Mouse (Mus musculus) heart, embryonic 12.5 days (tissue): ENCODE data around the gene Rassf4. TPM values are rescaled to one million over a fixed set of nuclear protein-coding genes. Genes with fewer than 3 reads are reported as not detected.

Source experiments
- ATAC-seq: fragments of 200-750 bp; cut with Nextera tagmentation; 2 replicates; pipeline ENCODE4 v1.8.0; 2017; ENCODE audit warnings: moderate TSS enrichment, moderate library complexity; ENCODE audit not compliant: insufficient number of reproducible peaks, low FRiP score
- H3K27ac ChIP-seq: fragments of 300-500 bp; sonication (generic); 2 replicates; pipeline ENCODE4 v1.5.1; 2016; ENCODE audit warnings: mild to moderate bottlenecking, moderate library complexity; ENCODE audit not compliant: poor library complexity, severe bottlenecking
- H3K27me3 ChIP-seq: fragments of 300-500 bp; sonication (generic); replicated peaks from 2 replicates; pipeline ENCODE4 v1.6.1; 2016; ENCODE audit warnings: mild to moderate bottlenecking, moderate library complexity
- H3K36me3 ChIP-seq: fragments of 300-500 bp; sonication (generic); 2 replicates; pipeline ENCODE4 v1.6.1; 2016; ENCODE audit warnings: mild to moderate bottlenecking, moderate library complexity
- H3K4me1 ChIP-seq: fragments of 300-500 bp; sonication (generic); replicated peaks from 2 replicates; pipeline ENCODE4 v1.6.1; 2016; ENCODE audit warnings: mild to moderate bottlenecking
- H3K4me2 ChIP-seq: fragments of 300-500 bp; sonication (generic); 2 replicates; pipeline ENCODE4 v1.6.1; 2016; ENCODE audit warnings: mild to moderate bottlenecking, moderate library complexity
- H3K4me3 ChIP-seq: fragments of 300-500 bp; sonication (generic); 2 replicates; pipeline ENCODE4 v1.5.1; 2016; ENCODE audit warnings: mild to moderate bottlenecking
- H3K9ac ChIP-seq: fragments of 300-500 bp; sonication (generic); 2 replicates; pipeline ENCODE4 v1.6.1; 2016; ENCODE audit warnings: mild to moderate bottlenecking, moderate library complexity
- H3K9me3 ChIP-seq: fragments of 300-500 bp; sonication (generic); replicated peaks from 2 replicates; pipeline ENCODE4 v1.6.1; 2016; ENCODE audit warnings: mild to moderate bottlenecking, moderate library complexity
- WGBS: fragments of 180-500 bp; shearing (Covaris S2); methylation state at CpG from one replicate; pipeline ENCODE4 v1.1.7; 2016; 5-methylcytosine and 5-hydroxymethylcytosine counted together
- polyA plus RNA-seq: library from polyadenylated mRNA; unstranded; fragments of >200 nt; fragmentation: Nextera tagmentation; extraction: Ambion mirVana; gene quantifications from 2 replicates; pipeline ENCODE4 v1.2.1, GENCODE M21; 2016

Gene Rassf4
- polyA plus RNA-seq, 1 experiment from 2014 or later, result 6.5 TPM

DNA sequence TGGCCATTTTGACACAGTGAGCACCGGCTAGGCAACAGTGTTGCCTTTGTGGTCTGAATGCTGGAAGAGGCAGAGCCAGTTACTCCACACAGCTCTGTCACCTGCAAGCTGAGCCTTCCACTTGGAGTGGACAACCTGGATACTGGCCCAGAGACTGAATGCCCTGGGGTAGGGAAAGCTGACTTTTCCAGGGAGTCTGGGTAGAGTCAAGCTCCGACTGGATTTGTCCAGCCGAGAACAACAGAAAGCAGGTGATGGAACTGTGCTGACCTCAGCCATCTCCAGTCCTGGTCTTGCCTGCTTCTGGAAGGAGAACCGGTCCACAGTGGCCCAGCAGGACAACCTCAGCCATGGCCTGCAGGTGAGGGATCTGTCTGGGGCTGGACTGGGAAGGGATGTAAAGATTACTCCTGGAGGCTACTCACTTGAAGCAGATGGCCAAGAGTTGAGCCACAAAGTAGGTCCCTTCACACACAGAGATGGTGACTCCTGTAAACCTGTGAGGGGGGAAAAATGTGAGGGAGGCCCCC is 24.2 kb upstream of the Rassf4 start:
- Histone ChIP-seq H3K27me3 (0 out of 2 replicates have a peak, but pooled peaks cover 3% of the 10 kb centered on the region), H3K9ac (no peak overlapping the region), H3K27ac (no peak overlapping the region), H3K4me3 (no peak overlapping the region), H3K36me3 (no peaks in the 10 kb centered on the region), H3K4me1 (0 out of 2 replicates have a peak, but pooled peaks cover 3% of the 10 kb centered on the region), H3K4me2 (no peak overlapping the region), H3K9me3 (no peaks in the 10 kb centered on the region)
- WGBS, result 85% methylated on average over 4 of the region's 4 CpGs
- no peak for ATAC-seq

DNA sequence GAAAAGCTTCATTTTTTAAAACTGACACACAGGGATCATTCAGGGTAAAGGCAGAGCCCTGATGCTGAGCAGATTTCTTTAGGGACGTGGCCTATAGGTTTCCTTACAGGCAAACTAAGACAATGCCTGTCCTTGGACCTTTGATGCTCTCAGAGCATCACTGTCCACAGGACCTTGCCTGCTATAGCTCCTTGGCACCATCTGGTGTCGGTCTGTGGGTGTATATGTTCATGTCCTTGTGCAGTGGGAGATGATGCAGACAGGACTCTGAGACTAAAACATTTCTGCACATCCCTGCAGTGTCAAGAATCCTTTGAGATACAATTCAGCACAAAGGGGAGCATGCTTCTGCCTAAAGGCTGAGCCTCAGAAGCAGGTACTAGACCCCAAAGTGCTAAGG is 23.7 kb upstream of the Rassf4 start:
- no peak for ATAC-seq
- Histone ChIP-seq H3K4me1 (0 out of 2 replicates have a peak, but pooled peaks cover 3% of the 10 kb centered on the region), H3K9ac (no peak overlapping the region), H3K27me3 (0 out of 2 replicates have a peak, but pooled peaks cover 3% of the 10 kb centered on the region), H3K4me2 (no peak overlapping the region), H3K36me3 (no peaks in the 10 kb centered on the region), H3K27ac (no peak overlapping the region), H3K4me3 (no peak overlapping the region), H3K9me3 (no peaks in the 10 kb centered on the region)
- 47% methylated on average over 2 of the region's 2 CpGs for WGBS

DNA sequence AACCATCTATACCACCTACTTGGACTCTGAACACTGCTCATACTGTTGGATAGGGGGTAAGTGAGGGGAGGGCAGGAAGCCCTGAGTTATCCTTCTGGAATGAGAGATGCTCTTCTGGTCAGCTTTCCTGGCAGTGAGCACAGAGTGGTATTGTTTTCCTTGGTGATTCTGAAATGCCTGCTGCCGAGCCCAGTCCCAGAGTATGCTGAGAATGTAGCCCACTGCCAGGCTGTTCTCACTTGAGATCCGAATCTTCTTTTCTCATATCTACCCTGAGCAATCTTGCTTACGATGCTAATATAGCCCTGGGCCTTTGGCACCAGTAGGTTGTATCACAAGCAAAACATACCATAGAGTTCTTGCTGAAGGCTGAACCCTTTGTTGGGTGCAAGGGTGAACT is 20.6 kb upstream of the Rassf4 start:
- H3K36me3 ChIP-seq, result no peaks in the 10 kb centered on the region
- 54% methylated on average over 3 of the region's 3 CpGs for whole genome bisulfite sequencing

DNA sequence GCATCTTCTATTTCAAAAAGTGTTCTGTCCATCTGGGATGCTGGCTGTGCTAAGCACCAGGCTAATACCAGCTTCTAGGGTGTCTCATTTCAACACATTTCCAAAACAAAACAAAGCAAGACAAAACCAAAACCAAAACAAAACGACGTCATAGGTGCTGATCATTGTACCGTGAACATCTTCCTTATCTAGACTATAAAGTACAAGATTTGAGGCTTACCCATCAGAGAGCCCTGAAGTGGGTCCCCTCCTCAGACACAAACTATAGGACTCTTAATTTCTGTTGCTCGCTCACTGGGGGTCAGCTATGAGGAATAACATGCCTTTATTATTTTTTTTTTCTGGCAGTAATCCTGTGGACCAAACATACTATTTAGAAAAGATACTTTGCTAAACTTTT is 19.9 kb upstream of the Rassf4 start:
- WGBS, result 71% methylated on average over 4 of the region's 4 CpGs
- Histone ChIP-seq H3K9me3 (no peaks in the 10 kb centered on the region), H3K27ac (no peak overlapping the region), H3K4me1 (0 out of 2 replicates have a peak, but pooled peaks cover 3% of the 10 kb centered on the region), H3K4me3 (no peak overlapping the region), H3K4me2 (no peak overlapping the region), H3K36me3 (no peaks in the 10 kb centered on the region), H3K9ac (no peak overlapping the region), H3K27me3 (0 out of 2 replicates have a peak, but pooled peaks cover 3% of the 10 kb centered on the region)
- ATAC-seq, result no peak

More for the DNA sequence above, 20.6 kb upstream of the Rassf4 start:
- ATAC-seq, result no peak
- Histone ChIP-seq H3K27ac (no peak overlapping the region), H3K27me3 (0 out of 2 replicates have a peak, but pooled peaks cover 3% of the 10 kb centered on the region), H3K4me3 (no peak overlapping the region), H3K4me2 (no peak overlapping the region), H3K9me3 (no peaks in the 10 kb centered on the region), H3K9ac (no peak overlapping the region), H3K4me1 (0 out of 2 replicates have a peak, but pooled peaks cover 3% of the 10 kb centered on the region)

DNA sequence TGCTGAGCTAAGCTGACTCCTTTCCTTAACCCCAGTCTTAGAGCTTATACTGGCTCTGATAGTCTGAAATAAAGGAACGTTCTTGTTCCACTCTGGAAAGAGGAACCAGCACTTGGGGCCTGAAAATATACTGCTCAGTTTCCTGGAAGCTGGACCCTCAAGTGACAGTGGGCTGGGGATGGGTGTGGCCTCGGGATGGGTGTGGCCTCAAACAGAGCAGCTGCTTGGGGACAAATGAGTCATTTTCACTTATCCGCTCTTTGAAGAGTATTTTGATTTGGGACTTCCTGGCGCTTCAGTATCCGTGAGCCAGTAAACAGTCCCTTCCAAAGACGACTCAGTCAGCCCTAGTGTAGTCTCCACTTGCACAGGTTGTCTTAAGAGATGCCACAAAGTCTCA is 8.6 kb upstream of the Rassf4 start:
- Histone ChIP-seq H3K36me3 (no peaks in the 10 kb centered on the region), H3K4me1 (peaks cover 29% of the 10 kb centered on the region), H3K9ac (no peak overlapping the region), H3K9me3 (no peaks in the 10 kb centered on the region), H3K4me2 (no peak overlapping the region), H3K27ac (no peak overlapping the region), H3K27me3 (no peaks in the 10 kb centered on the region), H3K4me3 (no peak overlapping the region)
- no peak for ATAC-seq
- WGBS, result 35% methylated on average over 6 of the region's 6 CpGs

DNA sequence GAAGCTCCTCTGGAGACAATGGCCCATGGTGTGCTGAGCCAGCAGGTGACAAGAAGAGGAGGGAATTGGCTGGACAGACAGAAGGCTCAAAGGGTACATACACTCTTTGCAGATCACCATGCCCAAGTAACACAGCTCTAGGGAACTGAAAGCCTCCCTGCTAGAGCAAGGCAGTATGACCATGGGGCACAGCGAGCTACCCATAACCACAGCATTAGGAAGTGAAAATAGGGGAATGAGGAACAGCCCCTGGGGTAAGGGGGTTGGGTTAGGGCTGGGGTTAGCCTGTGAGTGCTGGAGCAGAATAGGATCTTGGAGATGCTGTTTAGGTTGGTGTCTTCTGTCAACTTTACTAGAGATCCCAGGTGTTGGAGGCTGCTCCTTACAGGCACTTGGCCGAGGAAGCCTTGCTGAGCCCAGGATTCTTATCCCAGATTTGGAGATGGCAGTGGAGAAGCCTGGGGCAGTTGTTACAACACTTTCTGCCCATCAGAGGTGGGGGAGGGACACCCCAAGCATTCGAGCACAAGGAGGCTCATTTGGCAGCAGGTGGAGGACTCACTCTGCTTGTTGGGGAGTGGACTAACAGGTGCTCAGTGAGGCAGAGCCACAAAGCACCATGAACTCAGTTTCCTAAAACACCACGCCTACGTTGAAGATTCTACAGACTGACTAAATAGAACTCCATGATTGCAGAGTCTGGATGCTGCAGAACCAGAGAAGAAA is 6.0 kb upstream of the Rassf4 start:
- no peak for ATAC-seq
- no peak overlapping the region for H3K4me3 ChIP-seq
- peaks cover 44% of the 10 kb centered on the region for H3K4me1 ChIP-seq
- no peaks in the 10 kb centered on the region for H3K36me3 ChIP-seq
- H3K4me2 ChIP-seq, result no peak overlapping the region
- no peak overlapping the region for H3K9ac ChIP-seq
- H3K27me3 ChIP-seq, result no peaks in the 10 kb centered on the region
- H3K27ac ChIP-seq, result no peak overlapping the region
- H3K9me3 ChIP-seq, result no peaks in the 10 kb centered on the region
- WGBS, result 49% methylated on average over 5 of the region's 5 CpGs

DNA sequence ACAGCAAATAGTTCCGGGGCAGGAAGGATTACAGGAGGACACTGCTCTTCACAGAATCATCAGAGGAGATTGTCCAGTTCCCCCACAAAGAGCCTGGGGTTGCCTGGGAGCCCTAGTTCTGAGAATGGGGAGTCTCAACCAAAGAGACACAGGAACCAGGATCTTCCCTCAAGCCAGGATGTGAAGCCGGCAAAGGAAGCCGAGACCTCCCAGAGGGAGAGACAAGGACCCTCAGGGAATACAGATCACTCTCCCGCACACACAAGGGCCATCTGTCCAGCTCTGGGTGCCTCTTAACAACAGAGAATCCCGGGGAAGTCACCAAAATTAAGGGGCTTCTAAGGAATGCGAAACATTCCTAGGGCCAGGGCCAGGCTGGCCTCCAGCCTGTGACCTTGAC is 3.6 kb upstream of the Rassf4 start:
- H3K9ac ChIP-seq, result no peak overlapping the region
- WGBS, result 56% methylated on average over 6 of the region's 6 CpGs
- H3K4me1 ChIP-seq, result peaks cover 55% of the 10 kb centered on the region
- H3K36me3 ChIP-seq, result no peaks in the 10 kb centered on the region
- no peak overlapping the region for H3K27ac ChIP-seq
- no peak overlapping the region for H3K4me2 ChIP-seq
- H3K9me3 ChIP-seq, result no peaks in the 10 kb centered on the region
- no peak for ATAC-seq
- 0 out of 2 replicates have a peak, but pooled peaks cover 3% of the 10 kb centered on the region for H3K27me3 ChIP-seq
- H3K4me3 ChIP-seq, result no peak overlapping the region

DNA sequence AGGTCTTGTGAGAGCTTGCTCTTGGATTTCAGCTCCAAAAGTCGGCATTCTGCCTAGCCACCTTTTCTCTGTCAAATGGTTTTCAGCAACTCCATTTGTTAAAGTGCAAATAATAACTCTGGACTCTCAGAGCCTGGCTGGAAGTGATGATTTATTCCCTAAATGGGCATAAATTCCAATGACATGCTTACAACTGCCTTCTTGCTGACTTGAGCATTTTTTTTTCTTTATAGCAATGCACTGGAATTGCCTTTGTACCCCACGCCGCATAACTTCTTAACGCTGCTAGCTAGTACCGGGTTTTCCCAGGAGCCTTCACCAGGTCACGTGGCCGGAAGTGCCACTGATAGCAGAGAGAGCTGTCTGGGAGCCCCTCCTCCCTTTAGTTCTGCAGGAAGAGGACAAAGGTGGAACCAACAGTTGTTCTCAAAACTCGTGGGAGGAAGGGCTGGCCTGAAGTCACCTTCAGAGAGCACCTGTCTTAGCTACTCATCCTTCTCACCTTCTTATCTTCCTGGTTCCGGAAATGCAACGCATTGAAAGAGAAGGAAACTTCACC is 2.7 kb upstream of the Rassf4 start:
- 31% methylated on average over 10 of the region's 10 CpGs for WGBS
- H3K9me3 ChIP-seq, result no peaks in the 10 kb centered on the region
- no peak overlapping the region for H3K4me2 ChIP-seq
- H3K36me3 ChIP-seq, result no peaks in the 10 kb centered on the region
- peaks cover 60% of the 10 kb centered on the region for H3K4me1 ChIP-seq
- no peak overlapping the region for H3K27ac ChIP-seq
- ATAC-seq, result no peak
- 0 out of 2 replicates have a peak, but pooled peaks cover 9% of the 10 kb centered on the region for H3K27me3 ChIP-seq
- H3K9ac ChIP-seq, result no peak overlapping the region
- no peak overlapping the region for H3K4me3 ChIP-seq

DNA sequence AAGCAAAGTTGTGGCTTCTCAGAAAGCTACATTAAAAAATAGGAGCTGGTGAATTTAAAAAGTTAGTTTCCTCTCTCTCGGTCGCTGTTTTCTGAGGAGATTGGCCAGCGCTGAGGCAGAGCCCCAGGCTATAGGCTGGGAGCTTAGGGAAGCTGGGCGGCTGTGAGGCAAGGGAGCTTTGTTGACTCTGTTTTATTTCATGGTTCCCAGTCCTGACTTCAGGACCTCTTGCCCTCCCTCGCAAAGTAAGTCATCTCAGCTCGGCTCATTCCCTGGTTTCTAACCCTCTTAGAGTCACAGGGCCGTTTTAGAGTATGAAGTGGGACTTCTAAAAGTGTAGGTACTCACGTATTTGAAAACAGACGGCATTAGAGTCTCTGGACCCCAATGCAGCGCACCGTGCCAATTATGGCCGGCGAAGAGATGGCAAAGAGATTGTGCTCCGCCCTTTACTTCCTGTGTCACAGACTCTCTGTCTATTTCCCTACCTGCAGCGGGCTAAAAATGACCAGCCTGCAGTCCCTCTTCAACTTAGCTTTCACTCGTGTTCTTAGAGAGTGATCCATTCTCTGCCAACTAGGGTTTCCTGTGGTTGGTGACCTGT is 633 bp upstream of the Rassf4 start:
- WGBS, result 26% methylated on average over 16 of the region's 16 CpGs
- H3K4me1 ChIP-seq, result peaks cover 55% of the 10 kb centered on the region
- H3K4me2 ChIP-seq, result peak overlapping the region; percentile 91
- no peak for ATAC-seq
- H3K9me3 ChIP-seq, result no peaks in the 10 kb centered on the region
- H3K27me3 ChIP-seq, result 0 out of 2 replicates have a peak, but pooled peaks cover 21% of the 10 kb centered on the region
- H3K9ac ChIP-seq, result peak overlapping the region; percentile 67
- H3K36me3 ChIP-seq, result no peaks in the 10 kb centered on the region
- peak overlapping the region; percentile 57 for H3K4me3 ChIP-seq
- peak overlapping the region; percentile 56; the same call in 1 of the 2 replicates for H3K27ac ChIP-seq

DNA sequence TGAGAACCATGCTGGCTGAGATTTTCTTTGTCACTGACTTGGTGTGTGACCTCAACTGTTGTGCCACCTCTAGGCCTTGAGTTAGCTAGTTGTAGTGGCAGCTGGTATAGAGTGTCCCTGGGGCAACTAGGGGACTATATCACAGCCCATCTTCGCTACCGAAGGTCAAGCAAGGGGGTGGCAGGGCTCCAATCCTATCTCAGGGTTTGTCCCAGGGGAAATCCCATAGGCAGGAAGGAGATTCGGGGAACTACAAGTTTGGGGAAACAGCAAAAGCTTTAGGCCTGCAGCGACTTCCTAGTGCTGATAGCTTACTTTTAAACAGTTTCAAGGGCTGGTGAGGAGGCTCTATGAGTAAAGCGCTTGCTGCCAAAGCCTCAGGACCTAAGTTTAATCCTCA is 1.4 kb downstream of the Rassf4 start:
- WGBS, result 65% methylated on average over 5 of the region's 5 CpGs
- Histone ChIP-seq H3K36me3 (no peaks in the 10 kb centered on the region), H3K9me3 (no peaks in the 10 kb centered on the region), H3K27ac (no peak overlapping the region), H3K4me1 (peaks cover 50% of the 10 kb centered on the region), H3K27me3 (0 out of 2 replicates have a peak, but pooled peaks cover 21% of the 10 kb centered on the region), H3K9ac (0 out of 2 replicates have a peak overlapping the region, but pooled peaks have one; percentile 15), H3K4me2 (peak overlapping the region; percentile 91; the same call in 1 of the 2 replicates), H3K4me3 (no peak overlapping the region)
- no peak for ATAC-seq

DNA sequence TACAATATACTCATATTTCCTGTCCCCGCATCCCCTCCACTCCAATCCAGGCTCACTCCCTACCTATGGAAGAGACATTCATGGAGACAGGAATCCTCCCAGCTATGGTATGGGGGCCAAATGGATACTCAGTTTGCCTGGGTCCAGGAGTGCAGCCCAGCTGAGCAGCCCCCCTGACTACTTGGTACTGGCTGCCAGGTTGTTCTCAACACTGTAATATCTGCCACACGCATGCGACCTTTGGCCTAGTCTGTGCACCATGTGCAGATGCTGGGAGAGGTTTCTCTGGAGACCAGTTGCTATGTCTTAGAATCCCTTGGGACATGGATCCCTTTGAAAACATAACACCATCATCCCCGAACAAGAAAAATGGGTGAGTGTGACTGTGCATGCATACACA is 2.0 kb downstream of the Rassf4 start:
- H3K27ac ChIP-seq, result no peak overlapping the region
- H3K4me2 ChIP-seq, result no peak overlapping the region
- 0 out of 2 replicates have a peak, but pooled peaks cover 21% of the 10 kb centered on the region for H3K27me3 ChIP-seq
- no peak overlapping the region for H3K4me3 ChIP-seq
- no peaks in the 10 kb centered on the region for H3K9me3 ChIP-seq
- H3K36me3 ChIP-seq, result no peaks in the 10 kb centered on the region
- no peak overlapping the region for H3K9ac ChIP-seq
- ATAC-seq, result no peak
- 87% methylated on average over 4 of the region's 4 CpGs for WGBS
- peaks cover 44% of the 10 kb centered on the region for H3K4me1 ChIP-seq
